Mouse (Mus musculus): ENCODE measurements at regions not wholly inside any gene's neighbourhood (a gene's known extent, or its start where the extent isn't known, plus 50 kb on each side); places are given as distances from the start of the nearest gene placed in this dataset.

GRCm38 (mm10) chr1:102378613-102379012 is 2389.7 kb upstream of the Cdh20 start:
- ATAC-seq (ENCODE audit: insufficient read depth): no peak
- Histone ChIP-seq H3K9me3 (ENCODE audit: low read depth, low read length) (no peaks in the 10 kb centered on the region; the same call in 1 of the 2 replicates), H3K4me1 (ENCODE audit: insufficient read depth) (no peaks in the 10 kb centered on the region), H3K27me3 (ENCODE audit: insufficient read depth, low read length) (no peaks in the 10 kb centered on the region), H3K36me3 (ENCODE audit: insufficient read depth) (no peaks in the 10 kb centered on the region), H3K9ac (no peak overlapping the region), H3K4me3 (ENCODE audit: low read depth, low read length) (no peak overlapping the region), H3K27ac (ENCODE audit: low read depth) (no peak overlapping the region), H3K4me2 (no peak overlapping the region)
- DNase-seq: no peak
- no peak for TF ChIP-seq CTCF (IDR thresholded peaks at IDR 0.05; ENCODE audit: low read depth)
- 64% methylated on average over 1 of the region's 1 CpGs for WGBS
